Mouse (Mus musculus) bone marrow macrophage, adult 2 months (primary cell): Measurements from ENCODE around the gene Elavl3.

Experiments
- CTCF ChIP-seq: IDR thresholded peaks from 2 replicates; pipeline ENCODE4 v1.5.1; 2012; ENCODE audit warnings: low read depth, mild to moderate bottlenecking, low read length, moderate library complexity
- POLR2A ChIP-seq: IDR thresholded peaks from 2 replicates; pipeline ENCODE4 v1.6.1; 2012; ENCODE audit warnings: mild to moderate bottlenecking, low read depth, low read length, borderline replicate concordance

DNA sequence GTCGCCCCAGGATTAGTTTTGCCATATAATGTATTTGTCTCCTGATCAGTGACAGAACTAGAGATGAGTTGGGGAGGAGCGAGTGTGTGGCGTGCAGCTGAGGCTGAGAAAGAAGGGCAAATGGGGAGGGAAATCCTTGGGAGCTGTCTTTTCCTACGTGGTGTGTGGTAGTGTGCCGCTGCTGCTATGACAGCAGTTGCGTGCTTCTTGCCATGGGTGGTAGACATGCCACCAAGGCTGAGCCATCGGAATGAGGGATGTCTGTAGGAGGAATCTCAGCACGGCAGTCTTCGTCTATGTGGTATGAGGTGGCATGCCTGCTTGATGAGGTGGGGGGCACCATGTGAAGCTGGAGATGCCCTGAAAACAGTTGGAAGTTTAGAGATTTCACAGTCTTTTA, 21.4 kb downstream of the Elavl3 start:
- TF ChIP-seq CTCF (no peak), POLR2A (no peak)
